Mouse (Mus musculus): Measurements from ENCODE around the gene Syde2. TPM values are rescaled to one million over a fixed set of nuclear protein-coding genes. Genes with fewer than 3 reads are reported as not detected.
"Not testable (repeated sequence)": the region's sequence is repeated elsewhere in the genome, so short reads cannot be mapped to it uniquely, and the experiment has no call there.

Syde2 gene
- polyA plus RNA-seq, 1 experiment from 2014 or later = 3.1 TPM

DNA sequence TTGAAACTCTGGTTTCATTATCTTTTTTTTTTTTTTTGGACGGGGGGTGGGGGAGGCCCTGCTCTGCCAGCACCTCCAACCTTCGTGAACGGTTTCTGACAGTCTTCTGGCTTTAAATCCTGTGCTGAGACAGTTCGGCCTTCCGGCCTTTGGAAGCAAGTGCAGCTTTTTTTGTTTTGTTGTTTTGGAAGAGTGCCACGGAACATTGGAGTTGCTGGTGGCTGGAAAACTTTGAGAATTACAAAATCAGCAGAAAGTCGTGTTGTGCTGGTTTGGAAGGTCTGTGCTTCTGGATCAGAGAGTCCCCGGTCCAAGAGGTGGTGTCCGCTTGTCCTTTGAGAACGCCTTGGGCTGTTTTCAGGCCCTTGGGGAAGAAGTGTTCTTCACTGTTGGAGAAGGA lies 5.1 kb downstream of the Syde2 start:
- ATAC-seq (ENCODE audit: insufficient number of reproducible peaks, insufficient read depth, low FRiP score, low read depth) = no peak
- H3K9ac ChIP-seq (replicated peaks; ENCODE audit: low read depth, low read length) = no peak overlapping the region
- H3K4me2 ChIP-seq (replicated peaks; ENCODE audit: low read depth, low read length) = no peak overlapping the region
- no peak overlapping the region for H3K27ac ChIP-seq (ENCODE audit: low read length)
- no peaks in the 10 kb centered on the region for H3K9me3 ChIP-seq (ENCODE audit: control insufficient read depth, low read depth, low read length)
- WGBS = 77% methylated on average over 10 of the region's 10 CpGs
- H3K4me3 ChIP-seq (ENCODE audit: low read depth, low read length) = no peak overlapping the region
- no peaks in the 10 kb centered on the region for H3K27me3 ChIP-seq (ENCODE audit: control insufficient read depth, insufficient read depth, low read length)
- no peaks in the 10 kb centered on the region; the same call in 1 of the 2 replicates for H3K36me3 ChIP-seq (ENCODE audit: control insufficient read depth, insufficient read depth, low read length)
- peaks cover 9% of the 10 kb centered on the region; the same call in 1 of the 2 replicates for H3K4me1 ChIP-seq (ENCODE audit: control insufficient read depth, insufficient read depth, low read length)

DNA sequence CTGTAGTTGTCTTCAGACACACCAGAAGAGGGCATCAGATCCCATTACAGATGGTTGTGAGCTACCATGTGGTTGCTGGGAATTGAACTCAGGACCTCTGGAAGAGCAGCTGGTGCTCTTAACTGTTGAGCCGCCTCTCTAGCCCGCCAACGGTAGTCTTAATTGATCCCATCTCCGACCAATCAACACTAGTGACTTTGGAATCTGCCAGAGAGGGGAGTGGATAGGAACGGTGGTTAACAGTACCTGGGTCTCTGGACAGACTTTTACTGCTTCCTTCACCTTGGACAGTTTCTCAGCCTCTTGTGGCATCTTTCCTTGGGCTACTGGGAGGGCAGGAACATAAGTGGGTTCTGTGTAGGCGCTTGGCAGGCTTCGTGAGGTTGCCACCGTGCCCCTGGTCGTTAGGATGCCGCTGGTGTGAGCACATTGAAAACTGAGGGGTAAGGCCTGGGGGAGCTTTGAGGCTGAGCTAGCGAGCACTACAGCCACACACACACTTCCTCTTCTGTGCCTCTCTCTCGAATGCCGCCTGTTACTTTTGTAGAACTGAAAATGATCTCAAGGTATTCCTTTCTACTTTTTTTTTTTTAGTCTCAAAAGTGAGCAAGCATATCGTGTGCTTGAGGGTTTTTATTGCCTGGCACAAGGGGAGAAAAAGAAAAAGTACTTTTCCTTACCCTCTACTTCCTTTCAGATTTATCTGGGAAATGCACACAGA lies 6.0 kb downstream of the Syde2 start:
- H3K27ac ChIP-seq (ENCODE audit: low read length) = no peak overlapping the region
- no peak overlapping the region for H3K4me3 ChIP-seq (ENCODE audit: low read depth, low read length)
- peaks cover 7% of the 10 kb centered on the region; the same call in 1 of the 2 replicates for H3K4me1 ChIP-seq (ENCODE audit: control insufficient read depth, insufficient read depth, low read length)
- H3K9ac ChIP-seq (replicated peaks; ENCODE audit: low read depth, low read length) = no peak overlapping the region
- H3K4me2 ChIP-seq (replicated peaks; ENCODE audit: low read depth, low read length) = no peak overlapping the region
- H3K9me3 ChIP-seq (ENCODE audit: control insufficient read depth, low read depth, low read length) = no peaks in the 10 kb centered on the region
- peaks cover under 1% of the 10 kb centered on the region for H3K36me3 ChIP-seq (ENCODE audit: control insufficient read depth, insufficient read depth, low read length)
- no peak for ATAC-seq (ENCODE audit: insufficient number of reproducible peaks, insufficient read depth, low FRiP score, low read depth)
- WGBS = 83% methylated on average over 14 of the region's 14 CpGs
- no peaks in the 10 kb centered on the region for H3K27me3 ChIP-seq (ENCODE audit: control insufficient read depth, insufficient read depth, low read length)

DNA sequence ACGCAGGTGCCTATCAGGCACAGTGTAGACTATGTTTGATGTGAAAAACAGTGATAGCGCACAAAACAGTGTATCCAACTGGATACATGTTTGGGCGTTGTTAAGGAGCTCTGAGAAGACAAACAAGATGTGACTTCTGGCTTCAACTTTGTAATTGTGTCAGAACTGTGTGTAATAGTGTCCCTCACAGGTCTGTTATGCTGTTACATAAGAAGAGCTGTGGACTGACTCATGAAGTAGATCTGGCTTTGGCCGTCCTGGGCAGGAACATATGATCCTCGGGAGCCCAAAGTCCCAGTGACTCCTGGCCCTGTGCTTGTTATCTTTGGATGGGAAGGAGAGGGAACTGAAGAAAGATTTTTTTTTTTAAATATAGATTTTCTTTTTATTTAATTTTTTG lies 7.8 kb downstream of the Syde2 start:
- no peak for ATAC-seq (ENCODE audit: insufficient number of reproducible peaks, insufficient read depth, low FRiP score, low read depth)
- Histone ChIP-seq H3K4me1 (ENCODE audit: control insufficient read depth, insufficient read depth, low read length) (0 out of 2 replicates have a peak, but pooled peaks cover 3% of the 10 kb centered on the region), H3K9me3 (ENCODE audit: control insufficient read depth, low read depth, low read length) (no peaks in the 10 kb centered on the region), H3K27me3 (ENCODE audit: control insufficient read depth, insufficient read depth, low read length) (no peaks in the 10 kb centered on the region), H3K36me3 (ENCODE audit: control insufficient read depth, insufficient read depth, low read length) (peaks cover 6% of the 10 kb centered on the region), H3K27ac (ENCODE audit: low read length) (no peak overlapping the region), H3K4me3 (ENCODE audit: low read depth, low read length) (no peak overlapping the region), H3K9ac (replicated peaks; ENCODE audit: low read depth, low read length) (no peak overlapping the region), H3K4me2 (replicated peaks; ENCODE audit: low read depth, low read length) (no peak overlapping the region)
- 77% methylated on average over 5 of the region's 5 CpGs for WGBS

DNA sequence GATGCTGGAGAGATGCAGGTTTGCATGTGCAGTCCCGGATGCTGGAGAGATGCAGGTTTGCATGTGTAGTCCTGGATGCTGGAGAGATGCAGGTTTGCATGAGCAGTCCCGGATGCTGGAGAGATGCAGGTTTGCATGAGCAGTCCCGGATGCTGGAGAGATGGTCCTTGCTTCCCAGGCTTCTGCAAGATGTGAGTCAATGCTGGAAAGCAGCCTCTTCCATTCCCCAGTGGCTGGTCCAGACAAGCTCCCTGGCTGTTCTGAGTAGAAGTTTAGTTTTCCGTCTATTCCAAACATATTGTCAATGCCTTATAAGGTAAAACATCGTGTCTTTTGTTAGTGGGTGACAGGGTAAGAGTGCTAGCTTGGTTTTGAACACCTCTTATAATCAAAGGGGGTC lies 8.9 kb downstream of the Syde2 start:
- not testable (repeated sequence) for H3K9me3 ChIP-seq (ENCODE audit: control insufficient read depth, low read depth, low read length); H3K9ac ChIP-seq (replicated peaks; ENCODE audit: low read depth, low read length); H3K27ac ChIP-seq (ENCODE audit: low read length); H3K4me3 ChIP-seq (ENCODE audit: low read depth, low read length); H3K27me3 ChIP-seq (ENCODE audit: control insufficient read depth, insufficient read depth, low read length); ATAC-seq (ENCODE audit: insufficient number of reproducible peaks, insufficient read depth, low FRiP score, low read depth); H3K4me2 ChIP-seq (replicated peaks; ENCODE audit: low read depth, low read length); H3K4me1 ChIP-seq (ENCODE audit: control insufficient read depth, insufficient read depth, low read length)
- peaks cover 11% of the 10 kb centered on the region for H3K36me3 ChIP-seq (ENCODE audit: control insufficient read depth, insufficient read depth, low read length)
- WGBS = 66% methylated on average over 4 of the region's 5 CpGs

DNA sequence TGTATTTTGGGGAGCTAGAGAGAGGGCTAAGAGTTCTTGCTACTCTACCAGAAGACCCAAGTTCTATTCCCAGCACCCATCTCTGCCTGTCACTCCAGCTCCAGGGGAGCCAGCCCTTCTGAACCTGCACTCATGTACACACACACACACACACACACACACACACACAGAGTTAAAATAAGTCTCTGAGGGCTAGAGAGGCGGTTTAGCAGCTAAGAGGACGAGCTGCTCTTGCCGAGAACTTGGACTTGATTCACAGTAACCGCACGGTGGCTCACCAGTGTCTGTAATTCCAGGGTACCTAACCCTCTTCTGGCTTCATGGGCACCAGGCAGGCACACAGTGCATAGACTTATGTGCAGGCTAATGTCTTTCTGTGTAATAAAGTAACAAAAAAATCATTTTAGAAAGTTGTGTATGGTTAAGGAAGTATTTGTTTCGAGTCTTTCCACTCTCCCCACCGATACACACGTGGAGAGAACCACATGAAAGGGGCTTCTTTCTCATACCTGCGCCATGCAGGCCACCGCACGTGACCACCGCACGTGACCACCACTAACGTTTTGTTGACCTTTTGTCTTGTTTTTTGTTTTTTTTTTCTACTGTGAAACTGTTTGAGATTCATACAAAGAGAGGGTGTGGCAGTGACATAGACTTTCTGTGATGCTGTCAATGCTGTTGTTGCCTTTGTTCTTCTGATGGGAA lies 16.8 kb downstream of the Syde2 start:
- no peaks in the 10 kb centered on the region for H3K4me1 ChIP-seq (ENCODE audit: control insufficient read depth, insufficient read depth, low read length)
- no peak for ATAC-seq (ENCODE audit: insufficient number of reproducible peaks, insufficient read depth, low FRiP score, low read depth)
- no peak overlapping the region for H3K4me2 ChIP-seq (replicated peaks; ENCODE audit: low read depth, low read length)
- H3K36me3 ChIP-seq (ENCODE audit: control insufficient read depth, insufficient read depth, low read length) = peaks cover 18% of the 10 kb centered on the region
- no peaks in the 10 kb centered on the region for H3K9me3 ChIP-seq (ENCODE audit: control insufficient read depth, low read depth, low read length)
- no peaks in the 10 kb centered on the region for H3K27me3 ChIP-seq (ENCODE audit: control insufficient read depth, insufficient read depth, low read length)
- H3K9ac ChIP-seq (replicated peaks; ENCODE audit: low read depth, low read length) = no peak overlapping the region
- H3K4me3 ChIP-seq (ENCODE audit: low read depth, low read length) = no peak overlapping the region
- 93% methylated on average over 14 of the region's 14 CpGs for WGBS
- no peak overlapping the region for H3K27ac ChIP-seq (ENCODE audit: low read length)

DNA sequence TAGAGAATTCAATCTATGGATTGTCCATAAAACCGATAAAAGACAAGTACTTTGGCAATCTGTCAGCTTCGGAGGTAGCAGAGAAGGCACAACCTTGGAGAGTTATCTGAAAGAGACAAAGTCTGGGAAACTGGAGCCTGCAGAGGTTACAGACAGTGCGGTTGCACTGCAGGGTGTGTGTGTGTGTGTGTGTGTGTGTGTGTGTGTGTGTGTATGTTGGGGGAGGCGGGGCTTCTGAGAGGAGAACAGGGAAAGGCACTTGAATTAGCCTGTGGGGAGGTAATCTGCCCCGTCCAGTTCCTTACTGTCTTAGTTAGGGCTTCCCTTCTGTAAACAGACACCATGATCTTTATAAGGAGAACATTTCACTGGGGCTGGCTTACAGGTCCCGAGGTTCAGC lies 20.2 kb downstream of the Syde2 start:
- ATAC-seq (ENCODE audit: insufficient number of reproducible peaks, insufficient read depth, low FRiP score, low read depth) = no peak
- no peaks in the 10 kb centered on the region for H3K27me3 ChIP-seq (ENCODE audit: control insufficient read depth, insufficient read depth, low read length)
- no peak overlapping the region for H3K4me2 ChIP-seq (replicated peaks; ENCODE audit: low read depth, low read length)
- 71% methylated on average over 6 of the region's 6 CpGs for WGBS
- no peaks in the 10 kb centered on the region for H3K9me3 ChIP-seq (ENCODE audit: control insufficient read depth, low read depth, low read length)
- no peaks in the 10 kb centered on the region for H3K4me1 ChIP-seq (ENCODE audit: control insufficient read depth, insufficient read depth, low read length)
- H3K27ac ChIP-seq (ENCODE audit: low read length) = no peak overlapping the region
- H3K36me3 ChIP-seq (ENCODE audit: control insufficient read depth, insufficient read depth, low read length) = 0 out of 2 replicates have a peak, but pooled peaks cover 4% of the 10 kb centered on the region
- no peak overlapping the region for H3K4me3 ChIP-seq (ENCODE audit: low read depth, low read length)
- no peak overlapping the region for H3K9ac ChIP-seq (replicated peaks; ENCODE audit: low read depth, low read length)

DNA sequence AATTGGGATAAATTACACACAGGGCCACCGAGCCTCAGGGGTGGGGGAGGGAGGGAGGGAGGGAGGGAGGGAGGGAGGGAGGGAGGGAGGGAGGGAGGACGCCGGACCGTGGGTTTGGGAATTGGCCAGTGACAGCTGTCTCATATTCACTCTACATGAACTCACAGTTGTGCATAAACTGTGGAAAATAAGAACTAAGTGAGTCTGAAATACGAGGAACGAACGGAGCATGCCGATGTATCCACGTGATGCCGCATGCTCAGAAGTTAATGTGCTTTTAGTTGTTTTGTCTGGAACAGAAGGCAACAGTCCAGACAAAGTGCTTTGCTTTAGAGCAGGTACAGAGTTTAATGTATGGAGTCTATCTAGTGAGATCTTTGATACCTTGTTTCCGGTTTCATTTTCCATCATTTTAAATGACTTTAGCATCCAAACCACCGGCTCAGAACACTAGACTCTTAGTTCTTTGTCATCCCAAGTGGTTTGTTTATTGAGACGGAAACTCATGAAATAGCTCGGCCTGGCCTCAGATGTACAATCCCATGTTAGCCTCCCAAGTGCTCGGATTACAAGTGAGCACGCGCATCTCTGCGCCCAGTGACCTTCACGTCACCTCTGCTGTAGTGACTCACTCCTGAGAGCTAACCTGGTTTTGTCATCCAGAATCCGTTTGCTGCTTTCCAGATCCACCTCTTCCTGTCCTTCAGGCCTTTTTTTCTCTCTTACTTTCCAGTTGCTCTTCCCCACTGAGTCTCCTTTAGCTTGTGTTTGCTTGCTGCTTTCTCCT lies 22.4 kb downstream of the Syde2 start:
- Histone ChIP-seq H3K9ac (replicated peaks; ENCODE audit: low read depth, low read length) (no peak overlapping the region), H3K27me3 (ENCODE audit: control insufficient read depth, insufficient read depth, low read length) (no peaks in the 10 kb centered on the region), H3K36me3 (ENCODE audit: control insufficient read depth, insufficient read depth, low read length) (peaks cover 7% of the 10 kb centered on the region), H3K9me3 (ENCODE audit: control insufficient read depth, low read depth, low read length) (no peaks in the 10 kb centered on the region), H3K4me3 (ENCODE audit: low read depth, low read length) (no peak overlapping the region), H3K4me2 (replicated peaks; ENCODE audit: low read depth, low read length) (no peak overlapping the region), H3K4me1 (ENCODE audit: control insufficient read depth, insufficient read depth, low read length) (no peaks in the 10 kb centered on the region), H3K27ac (ENCODE audit: low read length) (no peak overlapping the region; the same call in 1 of the 2 replicates)
- peak; percentile 51; the same call in 1 of the 2 replicates for ATAC-seq (ENCODE audit: insufficient number of reproducible peaks, insufficient read depth, low FRiP score, low read depth)
- WGBS = 37% methylated on average over 19 of the region's 20 CpGs

DNA sequence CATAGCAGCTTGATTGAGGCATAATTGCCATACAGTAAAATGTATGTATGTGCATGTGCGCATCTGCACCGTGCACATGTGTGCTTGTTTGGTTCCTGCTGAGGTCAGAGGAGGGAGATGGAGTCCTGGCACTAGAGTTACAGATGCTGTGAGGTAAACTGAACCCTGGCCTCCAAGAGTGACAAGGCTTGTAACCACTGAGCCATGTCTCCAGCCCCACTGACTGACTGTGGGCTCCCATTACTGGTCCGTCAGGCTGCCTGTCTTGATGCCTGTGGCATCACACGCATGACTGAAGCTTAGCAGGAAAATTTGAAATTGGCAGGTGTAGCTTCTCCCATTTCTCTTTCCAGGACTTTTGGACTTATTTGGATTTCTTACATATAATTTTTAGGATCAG lies 23.1 kb downstream of the Syde2 start:
- WGBS = 89% methylated on average over 4 of the region's 4 CpGs
- ATAC-seq (ENCODE audit: insufficient number of reproducible peaks, insufficient read depth, low FRiP score, low read depth) = no peak
- Histone ChIP-seq H3K4me3 (ENCODE audit: low read depth, low read length) (no peak overlapping the region), H3K9me3 (ENCODE audit: control insufficient read depth, low read depth, low read length) (no peaks in the 10 kb centered on the region), H3K36me3 (ENCODE audit: control insufficient read depth, insufficient read depth, low read length) (peaks cover 9% of the 10 kb centered on the region), H3K27ac (ENCODE audit: low read length) (no peak overlapping the region; the same call in 1 of the 2 replicates), H3K27me3 (ENCODE audit: control insufficient read depth, insufficient read depth, low read length) (no peaks in the 10 kb centered on the region), H3K4me2 (replicated peaks; ENCODE audit: low read depth, low read length) (no peak overlapping the region), H3K9ac (replicated peaks; ENCODE audit: low read depth, low read length) (no peak overlapping the region), H3K4me1 (ENCODE audit: control insufficient read depth, insufficient read depth, low read length) (no peaks in the 10 kb centered on the region)
